Mouse (Mus musculus) splenic B cell, adult 2 months (primary cell): ENCODE results near the gene Fam229b.
A peak's percentile ranks its signal among the peaks of the same experiment; 100 is the strongest.

ENCODE experiments used
- DNase-seq: peaks from one replicate; pipeline ENCODE4 v3.0.0-alpha.2; 2011; ENCODE audit warnings: low read depth, low spot score
- H3K27me3 ChIP-seq: 2 replicates; pipeline ENCODE4 v1.6.1; 2012; ENCODE audit warnings: mild to moderate bottlenecking, low read length, moderate library complexity, mixed read lengths; ENCODE audit not compliant: control insufficient read depth, poor library complexity, insufficient read depth, severe bottlenecking
- H3K36me3 ChIP-seq: 2 replicates; pipeline ENCODE4 v1.6.1; 2012; ENCODE audit warnings: mild to moderate bottlenecking, low read length, moderate library complexity, mixed read lengths; ENCODE audit not compliant: control insufficient read depth, poor library complexity, insufficient read depth, severe bottlenecking

Gene Fam229b

GRCm38 (mm10) chr10:39133462-39134310 lies at the start of gene Fam229b, which contains the start of gene Tube1:
Gene Fam229b, minus strand, starts transcription at chr10:39133914.
Gene Tube1, plus strand, starts transcription at chr10:39133976.
- H3K27me3 ChIP-seq: no peaks in the 10 kb centered on the region
- no peaks in the 10 kb centered on the region for H3K36me3 ChIP-seq
- DNase-seq: peak; percentile 94

DNA sequence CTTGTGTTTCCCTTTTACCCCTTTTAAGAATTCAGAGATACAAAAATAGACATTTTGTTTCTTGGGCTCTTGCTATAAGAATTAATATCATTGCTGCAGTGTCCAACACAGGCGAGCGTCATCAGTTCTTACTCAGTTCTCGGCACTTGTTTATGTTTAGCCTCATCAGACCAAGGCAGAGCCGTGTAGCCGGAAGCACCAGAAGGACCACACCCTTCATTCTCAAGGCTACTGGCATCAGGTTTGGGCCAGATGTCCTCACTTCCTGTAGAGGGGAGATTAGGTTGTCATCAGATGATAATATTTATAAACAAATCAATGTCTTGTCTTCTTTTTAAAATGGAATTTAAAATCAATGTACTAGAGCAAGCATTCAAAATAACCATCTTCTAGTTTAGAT lies 43.3 kb upstream of the Fam229b start:
- no peaks in the 10 kb centered on the region for H3K27me3 ChIP-seq
- DNase-seq: no peak
- no peaks in the 10 kb centered on the region for H3K36me3 ChIP-seq

GRCm38 (mm10) chr10:39173077-39173476 lies 39.4 kb upstream of the Fam229b start:
- H3K27me3 ChIP-seq: no peaks in the 10 kb centered on the region
- no peaks in the 10 kb centered on the region for H3K36me3 ChIP-seq
- no peak for DNase-seq

GRCm38 (mm10) chr10:39172540-39172931 lies 38.8 kb upstream of the Fam229b start:
- H3K27me3 ChIP-seq: no peaks in the 10 kb centered on the region
- no peak for DNase-seq
- no peaks in the 10 kb centered on the region for H3K36me3 ChIP-seq

GRCm38 (mm10) chr10:39171603-39172539 lies 38.2 kb upstream of the Fam229b start:
- Histone ChIP-seq H3K36me3 (no peaks in the 10 kb centered on the region), H3K27me3 (no peaks in the 10 kb centered on the region)
- DNase-seq: peak; percentile 94

GRCm38 (mm10) chr10:39171134-39171533 lies 37.4 kb upstream of the Fam229b start:
- Histone ChIP-seq H3K27me3 (no peaks in the 10 kb centered on the region), H3K36me3 (no peaks in the 10 kb centered on the region)
- peak; percentile 94 for DNase-seq

GRCm38 (mm10) chr10:39170706-39171105 lies 37.0 kb upstream of the Fam229b start:
- Histone ChIP-seq H3K27me3 (no peaks in the 10 kb centered on the region), H3K36me3 (no peaks in the 10 kb centered on the region)
- DNase-seq: peak; percentile 21

- Histone ChIP-seq H3K36me3 (no peaks in the 10 kb centered on the region), H3K27me3 (no peaks in the 10 kb centered on the region)
- DNase-seq: peak; percentile 84
Observed at GRCm38 (mm10) chr10:39170181-39170580, 36.5 kb upstream of the Fam229b start.

DNA sequence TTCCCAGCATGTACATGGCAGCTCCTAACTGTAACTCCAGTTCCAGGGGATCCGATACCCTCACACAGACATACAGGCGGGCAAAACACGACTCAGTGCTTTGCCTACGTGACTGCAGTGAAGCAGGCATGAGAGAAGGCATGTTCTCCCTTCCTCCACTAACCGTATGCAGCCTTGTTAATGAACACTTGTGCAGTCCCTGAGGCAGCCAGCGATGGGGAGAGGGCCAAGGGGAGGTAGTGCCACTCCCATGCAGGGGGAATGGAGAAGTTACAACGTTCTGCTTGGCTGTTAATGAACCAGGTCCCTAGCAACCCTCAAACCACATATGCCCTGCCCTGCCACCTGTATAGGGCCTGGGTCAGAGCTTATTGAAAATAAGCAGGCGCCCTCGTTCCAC lies 35.9 kb upstream of the Fam229b start:
- H3K27me3 ChIP-seq: no peaks in the 10 kb centered on the region
- no peaks in the 10 kb centered on the region for H3K36me3 ChIP-seq
- DNase-seq: peak; percentile 17

DNA sequence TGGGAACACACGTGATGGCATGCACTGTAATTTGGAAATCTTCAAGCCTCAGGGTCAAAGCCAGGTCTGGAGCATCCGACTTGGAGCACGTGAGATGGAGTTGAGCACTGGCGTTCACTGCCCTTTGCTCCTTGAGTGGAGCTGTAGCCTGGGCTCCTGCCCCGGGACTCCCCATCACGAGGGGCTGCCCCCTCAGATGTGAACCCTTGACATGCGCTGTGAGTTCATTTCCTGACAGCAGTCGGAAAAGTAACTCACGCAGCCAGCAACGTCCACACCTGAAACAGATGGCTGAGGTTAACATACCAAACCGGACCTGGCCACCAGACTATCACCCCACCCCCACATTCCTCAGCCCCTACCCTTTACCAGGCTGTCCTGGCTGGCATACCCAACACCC lies 33.9 kb upstream of the Fam229b start:
- H3K27me3 ChIP-seq: no peaks in the 10 kb centered on the region
- H3K36me3 ChIP-seq: no peaks in the 10 kb centered on the region
- DNase-seq: no peak

- DNase-seq: no peak
Observed at GRCm38 (mm10) chr10:39165632-39166115, 32.0 kb upstream of the Fam229b start.

GRCm38 (mm10) chr10:39163694-39164093 lies 30.0 kb upstream of the Fam229b start, which contains the start of gene Ccn6:
Gene Ccn6, minus strand, starts transcription at chr10:39163794.
- no peaks in the 10 kb centered on the region for H3K36me3 ChIP-seq
- no peak for DNase-seq
- H3K27me3 ChIP-seq: no peaks in the 10 kb centered on the region

More at GRCm38 (mm10) chr10:39165632-39166115, 32.0 kb upstream of the Fam229b start:
- H3K27me3 ChIP-seq: no peaks in the 10 kb centered on the region
- H3K36me3 ChIP-seq: no peaks in the 10 kb centered on the region

GRCm38 (mm10) chr10:39162666-39163484 lies 29.2 kb upstream of the Fam229b start:
- H3K36me3 ChIP-seq: no peaks in the 10 kb centered on the region
- DNase-seq: no peak

DNA sequence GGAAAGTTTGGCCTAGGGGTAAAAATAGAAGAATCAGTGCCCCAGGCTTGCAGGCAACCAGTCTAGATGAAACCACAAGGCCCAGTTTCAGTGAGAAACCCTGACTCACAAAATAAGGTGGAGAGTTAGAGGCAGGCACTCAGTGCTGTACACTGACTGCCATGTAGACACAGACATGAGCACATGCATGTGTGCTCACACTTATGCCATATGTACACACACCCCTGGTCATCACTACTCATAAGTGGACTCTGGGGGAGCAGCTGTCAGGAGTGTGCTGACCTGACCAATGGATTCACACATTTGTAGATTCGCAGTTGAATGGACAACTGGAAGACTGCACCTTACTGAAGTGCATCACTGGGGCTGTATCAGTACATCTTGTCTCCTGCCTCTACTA lies 27.7 kb upstream of the Fam229b start:
- H3K27me3 ChIP-seq: no peaks in the 10 kb centered on the region
- no peaks in the 10 kb centered on the region for H3K36me3 ChIP-seq
- DNase-seq: no peak

More at GRCm38 (mm10) chr10:39162666-39163484, 29.2 kb upstream of the Fam229b start:
- no peaks in the 10 kb centered on the region for H3K27me3 ChIP-seq
